Mouse (Mus musculus): ENCODE results near the gene Col25a1.

DNA sequence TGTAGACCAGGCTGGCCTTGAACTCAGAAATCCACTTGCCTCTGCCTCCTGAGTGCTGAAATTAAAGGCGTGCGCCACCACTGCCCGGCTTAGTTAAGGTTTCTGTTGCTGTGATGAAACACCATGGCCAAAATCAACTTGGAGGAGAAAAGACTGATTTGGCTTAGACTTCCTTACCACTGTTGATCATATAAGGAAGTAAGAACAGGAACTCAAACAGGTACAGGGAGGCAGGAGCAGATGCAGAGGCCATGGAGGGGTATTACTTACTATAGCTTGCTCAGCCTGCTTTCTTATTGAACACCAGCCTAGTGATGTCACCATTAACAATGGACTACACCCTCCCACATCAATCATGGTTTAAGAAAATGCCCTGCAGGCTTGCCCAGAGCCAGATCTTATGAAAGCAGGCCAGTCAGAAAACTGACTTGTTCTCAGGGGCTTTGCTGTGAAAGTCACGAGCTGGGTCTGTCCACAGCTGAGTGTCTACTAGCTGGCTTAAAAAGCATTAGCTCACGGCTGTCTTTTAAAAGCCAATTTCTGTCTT, 249.1 kb downstream of the Col25a1 start:
- TF ChIP-seq CTCF (IDR thresholded peaks at IDR 0.05), result no peak
- no peak for TF ChIP-seq EP300 (IDR thresholded peaks at IDR 0.05)

Measured in lung, postnatal 0 days (tissue).